Mouse (Mus musculus) megakaryocyte, adult 5-6 weeks (primary cell): ENCODE measurements around the gene Znrf4. TPM values are rescaled to one million over a fixed set of nuclear protein-coding genes. Genes with fewer than 3 reads are reported as not detected.
A peak's percentile ranks its signal among the peaks of the same experiment; 100 is the strongest.

Source experiments
- ATAC-seq: 2 replicates; pipeline ENCODE4 v1.8.0; 2016; ENCODE audit warnings: mild to moderate bottlenecking, inconsistent platforms; ENCODE audit not compliant: poor library complexity, severe bottlenecking
- total RNA-seq, 2 experiments: library from RNA; stranded (forward) in 1 of 2; stranded (reverse) in 1 of 2; fragments of 153-499, 151-499 nt in 1 of 2; fragments of 221-1000, 200-1000 nt in 1 of 2; gene quantifications; 2 replicates each; pipeline versions ENCODE4 v1.2.3 to v1.2.4; 2015 to 2017

Znrf4 gene
- total RNA-seq (2015) (not detected in 2 replicates), total RNA-seq (2017) (not detected in 2 replicates)

DNA sequence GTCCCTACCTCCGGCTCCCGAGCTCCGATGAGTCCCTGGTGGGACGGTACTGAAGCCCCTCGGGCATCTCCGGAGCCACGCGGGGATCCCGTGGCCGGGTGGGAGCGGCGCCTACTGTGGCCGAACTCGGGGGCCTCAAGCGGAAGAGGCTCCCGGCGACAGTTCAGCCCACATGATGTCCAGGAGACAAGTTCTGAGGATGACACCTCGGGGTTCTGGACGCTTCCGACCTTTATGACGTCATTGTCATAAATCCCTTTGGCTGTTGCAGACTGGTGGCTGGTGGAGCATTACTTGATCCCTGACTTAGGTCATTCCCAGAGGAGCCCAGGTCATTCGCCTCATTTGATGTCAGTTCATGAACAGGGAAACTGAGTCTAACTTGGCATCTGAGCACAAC lies at the start of gene Znrf4:
Gene Znrf4 (minus strand): TSS at position 122 of the 400 bp plus-strand sequence.
- no peak for ATAC-seq

DNA sequence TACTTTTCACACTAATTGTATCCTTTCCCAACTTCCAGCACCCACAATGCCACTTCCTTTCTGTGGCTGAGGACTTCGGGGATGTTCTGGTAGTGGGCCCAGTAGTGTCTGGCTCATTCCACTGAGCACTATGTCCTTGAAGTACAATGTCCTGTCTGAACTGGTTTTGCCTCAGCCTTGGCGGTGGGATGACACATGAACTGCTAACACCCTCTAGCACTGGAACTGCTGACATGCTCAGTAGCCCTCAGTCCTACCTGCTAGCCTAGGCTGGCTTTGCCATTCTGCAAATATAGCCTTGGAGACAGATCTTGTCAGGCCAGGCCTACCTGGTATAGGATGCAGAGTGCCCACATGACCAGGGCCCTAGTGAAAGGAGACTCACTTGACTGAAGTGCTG lies 49.6 kb upstream of the Znrf4 start:
- ATAC-seq: no peak

DNA sequence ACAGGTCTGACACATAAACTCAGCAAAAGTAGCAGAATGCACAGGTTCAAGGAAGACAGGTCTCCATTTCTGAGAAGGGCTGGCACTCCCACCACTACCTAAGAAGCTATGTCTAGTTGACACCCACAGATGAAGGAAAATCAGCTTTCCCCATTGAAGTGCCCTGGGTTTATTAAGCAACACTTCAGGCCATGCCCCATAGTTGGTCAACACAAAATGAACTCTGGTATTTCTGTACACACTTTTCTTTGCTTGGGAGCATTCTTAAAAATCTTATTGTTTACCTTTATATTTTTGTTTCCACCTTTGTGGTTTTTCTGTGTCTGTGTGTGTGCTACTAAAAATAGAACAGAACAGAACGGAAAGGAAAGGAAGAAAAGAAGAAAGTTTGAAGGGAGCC lies 47.9 kb upstream of the Znrf4 start:
- ATAC-seq: no peak

DNA sequence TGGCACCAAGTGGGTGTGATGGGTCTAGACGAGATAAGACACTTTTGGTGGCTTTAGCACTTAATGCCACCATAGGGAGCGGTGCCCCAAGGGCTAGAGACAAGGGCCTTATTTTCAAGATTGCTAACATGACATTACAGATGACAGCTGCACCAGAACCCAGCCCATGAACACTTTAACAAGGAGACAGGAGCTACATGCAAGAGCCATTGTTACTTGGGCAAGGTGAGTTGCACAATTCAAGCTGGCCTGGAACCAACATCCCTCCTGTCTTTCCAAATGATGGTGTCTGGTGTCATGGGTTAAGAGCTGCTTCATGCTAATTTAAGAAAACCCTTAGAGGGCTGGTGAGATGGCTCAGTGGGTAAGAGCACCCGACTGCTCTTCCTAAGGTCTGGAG lies 47.2 kb upstream of the Znrf4 start:
- ATAC-seq: no peak

DNA sequence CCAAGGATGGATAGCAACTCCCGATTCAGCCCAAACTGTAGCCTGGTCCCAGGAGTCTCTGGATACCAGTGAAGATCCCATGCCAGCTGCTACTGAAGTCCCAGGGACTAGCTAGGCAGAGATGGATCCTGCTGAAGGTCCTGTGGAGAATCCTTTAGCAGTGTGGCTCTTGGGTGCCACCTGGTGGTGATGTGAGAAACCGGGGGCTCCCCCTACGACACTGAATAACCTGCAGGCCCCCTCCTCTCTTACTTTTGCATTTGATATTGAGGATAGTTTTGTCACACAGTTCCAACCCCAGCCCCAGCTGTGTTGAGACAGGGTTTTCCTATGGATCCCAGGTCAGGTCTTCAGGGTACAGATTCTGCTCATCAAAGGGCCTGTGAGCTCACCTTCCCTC lies 46.2 kb upstream of the Znrf4 start:
- ATAC-seq: peak; percentile 66

DNA sequence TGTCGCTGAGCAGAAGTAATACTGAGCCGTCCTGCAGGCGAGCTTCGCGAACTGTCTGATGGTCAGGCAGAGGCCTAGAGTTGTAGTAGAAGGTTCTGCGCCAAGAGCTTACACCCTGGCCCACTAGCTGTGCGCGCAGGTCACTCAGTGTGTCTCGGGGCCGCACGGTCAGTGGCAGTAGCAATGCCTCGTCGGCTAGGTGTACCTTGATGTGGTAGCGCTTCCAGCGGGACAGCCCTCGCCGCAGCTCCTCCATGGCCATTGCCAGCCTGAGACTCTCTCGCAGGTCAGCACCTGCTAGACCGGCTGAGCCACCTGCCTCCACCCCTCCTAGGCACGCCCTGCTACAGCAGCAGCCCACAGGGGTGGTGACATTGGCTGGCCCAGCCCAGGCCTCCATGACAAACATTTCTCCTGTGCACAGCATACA lies 41.9 kb upstream of the Znrf4 start, which contains the start of gene Gm20219:
Gene Gm20219 (minus strand): TSS at position 266 of the 430 bp plus-strand sequence.
- no peak for ATAC-seq

DNA sequence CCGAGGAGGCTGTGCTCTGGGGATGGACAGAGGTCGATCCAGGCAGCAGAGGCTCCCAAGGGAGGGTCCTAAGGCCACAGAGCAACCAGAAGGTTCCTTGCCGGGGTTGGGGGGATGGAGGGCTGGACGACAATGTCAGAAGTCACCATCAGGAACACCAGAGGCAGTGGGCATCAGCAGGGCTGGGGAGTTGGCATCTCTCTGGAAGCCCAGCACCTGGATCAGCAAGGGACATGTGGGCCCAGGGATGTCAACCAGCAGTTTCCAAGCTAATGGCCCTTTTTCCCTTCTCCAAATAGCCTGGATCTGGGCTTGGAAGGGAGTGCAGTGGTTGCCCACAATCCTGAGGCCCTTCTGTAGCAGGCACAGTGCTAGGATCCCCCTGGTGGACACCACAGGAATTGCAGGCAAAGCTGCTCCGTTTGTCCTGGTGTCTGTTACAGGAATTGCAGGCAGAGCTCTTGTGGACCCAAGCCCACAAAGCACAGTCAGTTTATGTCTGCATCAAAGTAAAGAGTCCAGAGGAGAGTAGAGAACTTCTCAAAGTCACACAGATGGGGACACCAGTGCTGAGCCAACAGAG lies 40.6 kb upstream of the Znrf4 start:
- peak; percentile 87 for ATAC-seq

DNA sequence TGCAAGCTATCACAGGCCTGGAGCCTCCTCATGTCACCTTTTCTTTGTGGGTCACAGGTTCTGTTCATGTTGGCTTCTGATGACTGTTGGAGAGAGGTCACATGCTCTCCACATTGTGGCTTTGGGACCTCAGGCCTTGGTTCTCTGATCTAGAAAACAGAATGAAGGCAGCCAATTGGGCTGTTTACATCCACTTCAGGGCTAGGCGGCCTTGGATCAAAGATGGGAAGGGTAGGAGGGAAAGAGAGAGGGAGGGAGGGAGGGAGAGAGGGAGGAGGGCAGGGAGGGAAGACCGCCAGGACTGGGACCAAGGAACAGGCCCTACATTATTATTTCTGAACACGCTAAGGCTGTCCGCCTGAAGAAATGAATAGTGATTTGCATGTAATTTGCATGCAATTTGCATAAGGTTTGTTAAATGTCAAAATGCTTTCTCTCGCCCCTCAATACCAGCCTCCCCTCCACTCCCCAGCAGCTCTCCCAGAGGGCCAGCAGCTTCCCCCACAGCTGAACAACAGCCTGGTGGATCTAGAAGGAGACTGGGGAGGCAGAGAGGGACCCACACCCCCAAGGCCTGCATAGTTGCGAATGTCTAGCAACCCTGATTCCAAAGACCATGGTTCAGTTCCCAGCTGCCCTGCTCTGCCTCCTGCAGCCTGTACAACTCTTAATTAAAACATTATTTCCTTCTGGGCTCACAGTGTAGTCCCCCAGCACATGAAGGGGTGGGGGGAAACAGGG lies 39.8 kb upstream of the Znrf4 start:
- ATAC-seq: no peak

DNA sequence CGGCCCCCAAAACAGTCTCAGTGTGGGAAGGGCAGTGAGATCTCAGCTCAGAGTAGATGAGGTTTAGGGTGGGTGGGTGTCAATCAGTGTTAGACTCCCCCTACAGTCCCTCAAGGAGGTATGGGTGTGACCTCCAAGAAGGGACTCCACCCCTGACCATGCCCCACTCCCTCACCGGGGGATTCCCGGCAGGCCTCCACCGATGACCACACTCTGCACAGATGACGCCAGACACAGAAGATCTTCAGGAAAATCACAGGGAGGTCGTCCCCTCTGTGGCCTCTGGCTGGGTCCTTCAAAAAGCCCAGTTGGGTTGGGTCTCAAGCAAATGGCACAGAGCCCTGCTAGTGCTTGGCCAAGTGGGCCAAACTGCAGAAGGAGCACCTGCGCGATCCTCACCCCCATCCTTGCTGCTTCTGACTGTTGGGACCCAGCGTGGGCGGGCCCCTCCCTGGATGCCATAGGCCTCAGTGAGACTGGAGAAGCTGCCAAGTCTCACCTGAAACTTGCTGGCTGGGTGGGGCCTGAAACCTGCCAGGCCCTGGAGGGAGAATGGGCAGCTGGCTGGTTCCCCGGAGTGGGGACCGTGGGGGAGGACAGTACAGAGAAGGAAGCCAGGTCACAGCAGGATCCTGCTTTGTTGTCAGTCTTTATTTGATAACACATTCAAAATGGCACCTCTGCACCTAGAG lies 38.7 kb upstream of the Znrf4 start:
- ATAC-seq: no peak

DNA sequence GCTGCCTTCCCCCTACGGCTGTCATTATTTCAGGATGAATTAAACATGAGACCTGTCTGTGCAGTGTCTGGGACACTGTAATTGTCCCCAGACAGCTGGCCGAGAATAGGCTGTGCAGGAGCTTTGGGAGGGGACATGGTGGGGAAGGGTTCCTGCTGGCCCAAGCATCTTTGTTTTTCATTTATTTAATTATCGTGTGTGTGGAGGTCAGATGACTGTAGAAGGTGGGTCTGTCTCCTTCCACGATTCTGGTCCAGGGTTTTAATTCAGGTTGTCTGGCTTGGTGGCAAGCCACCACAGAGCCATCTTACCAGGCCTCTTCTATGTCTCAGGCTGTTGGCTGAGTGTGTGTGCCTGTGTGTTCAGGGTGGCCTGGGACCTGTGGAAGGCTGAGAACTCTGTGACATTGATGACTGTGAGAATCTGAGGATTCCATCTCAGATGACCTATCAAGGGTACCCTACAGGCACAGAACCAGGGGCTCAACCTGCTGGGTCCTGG lies 36.4 kb upstream of the Znrf4 start:
- ATAC-seq: no peak

DNA sequence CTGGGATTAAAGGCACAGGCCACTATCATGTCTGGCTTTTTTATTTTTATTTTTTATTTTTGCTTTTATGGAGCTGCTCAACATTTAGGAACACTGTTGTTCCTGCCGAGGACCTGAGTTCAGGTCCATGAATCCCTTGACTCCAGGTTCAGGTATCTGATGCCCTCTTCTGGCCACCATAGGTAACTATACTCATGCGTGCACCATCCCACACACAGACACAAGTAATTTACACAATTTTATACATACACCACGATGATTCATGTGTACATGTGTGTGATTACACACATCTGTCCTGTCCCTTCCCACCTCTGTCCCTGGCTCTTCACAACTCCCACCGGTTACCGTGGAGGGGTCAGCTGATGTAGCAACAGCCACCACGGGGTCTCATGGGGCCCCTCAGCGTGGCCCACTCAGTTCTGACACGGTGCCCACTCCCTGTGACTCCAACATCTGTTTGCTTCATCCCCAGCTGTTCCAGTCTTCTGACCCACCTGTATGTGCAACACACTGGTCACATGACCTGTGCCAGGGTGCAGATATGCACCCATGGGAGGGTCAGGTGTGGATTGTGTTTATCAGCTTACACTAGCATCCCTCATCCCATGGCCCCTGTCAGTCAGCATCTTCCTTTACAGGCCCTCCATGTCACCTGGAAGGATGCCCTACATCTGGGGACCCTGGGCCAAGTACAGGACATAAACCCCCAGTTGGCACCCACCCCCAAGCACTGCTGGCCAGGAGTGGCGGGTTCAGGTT lies 35.8 kb upstream of the Znrf4 start:
- no peak for ATAC-seq

DNA sequence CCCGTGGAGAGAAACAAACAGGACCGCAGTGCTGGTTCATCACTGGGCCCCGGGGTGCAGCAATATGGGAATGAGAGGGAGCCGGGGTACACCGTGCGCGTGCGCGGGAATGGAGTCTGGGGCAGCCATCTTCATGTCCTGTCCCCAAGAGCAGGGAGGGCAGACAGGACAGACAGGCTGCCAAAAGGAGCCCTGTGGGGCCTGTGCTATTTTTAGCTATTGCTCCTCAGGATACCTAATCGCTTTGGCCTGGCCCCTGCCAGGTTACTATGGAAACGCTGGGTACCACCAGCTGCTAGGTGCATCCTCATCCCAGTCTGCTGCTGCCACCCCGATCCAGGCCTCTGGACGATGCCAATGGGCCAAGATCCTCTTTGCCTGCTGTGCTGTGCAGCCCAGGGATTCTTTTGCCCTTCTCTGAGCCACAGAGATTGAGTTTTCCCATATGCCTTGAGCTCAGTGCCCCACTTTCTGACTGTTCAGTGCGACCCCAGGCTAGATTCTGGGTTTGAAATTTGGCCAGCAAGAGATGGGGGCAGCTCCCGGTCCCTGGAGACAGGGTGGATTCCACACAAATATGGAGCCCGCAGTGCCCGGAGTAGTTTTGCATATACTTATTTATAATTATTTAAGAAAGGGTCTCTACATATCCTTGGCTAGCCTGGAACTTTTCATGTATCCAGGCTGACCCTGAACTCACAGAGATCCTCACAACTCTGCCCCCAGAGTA lies 35.0 kb upstream of the Znrf4 start:
- no peak for ATAC-seq

DNA sequence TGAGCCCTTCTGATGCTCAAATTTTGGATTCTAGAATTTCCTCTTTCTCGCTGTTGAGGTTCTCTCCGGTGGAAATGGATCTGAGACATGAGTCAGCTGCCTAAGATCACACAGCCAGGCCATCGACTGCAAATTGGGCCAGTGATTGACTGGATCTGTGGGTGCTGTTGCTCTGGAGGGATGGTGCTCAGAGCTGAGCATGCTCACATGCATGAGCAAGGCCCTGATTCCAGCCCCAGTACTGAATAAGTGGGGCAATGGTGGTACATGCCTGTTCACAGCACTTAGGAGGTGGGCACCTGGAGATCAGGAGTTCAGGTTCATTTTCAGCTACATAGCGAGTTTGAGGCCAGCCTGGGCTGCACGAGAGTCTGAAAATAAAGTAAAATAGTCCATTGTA lies 34.3 kb upstream of the Znrf4 start:
- no peak for ATAC-seq

DNA sequence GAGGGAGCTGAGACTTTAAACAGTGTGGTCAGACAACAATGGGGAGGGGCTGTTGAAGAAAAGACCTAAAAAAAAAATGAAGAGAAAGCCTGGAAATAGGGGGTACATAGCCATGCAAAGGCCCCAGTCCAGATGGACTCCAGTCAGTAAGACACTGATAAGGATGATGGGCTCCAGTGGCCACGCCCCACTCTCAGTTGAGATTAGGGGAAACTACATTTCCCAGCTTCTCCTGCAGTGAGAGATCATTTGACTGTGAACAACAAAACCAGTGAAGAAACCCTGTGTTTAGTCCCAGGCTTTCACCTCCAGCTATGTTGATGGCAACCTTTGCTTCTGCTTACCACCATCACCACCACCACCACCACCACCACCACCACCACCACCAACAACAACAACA lies 33.7 kb upstream of the Znrf4 start:
- no peak for ATAC-seq

DNA sequence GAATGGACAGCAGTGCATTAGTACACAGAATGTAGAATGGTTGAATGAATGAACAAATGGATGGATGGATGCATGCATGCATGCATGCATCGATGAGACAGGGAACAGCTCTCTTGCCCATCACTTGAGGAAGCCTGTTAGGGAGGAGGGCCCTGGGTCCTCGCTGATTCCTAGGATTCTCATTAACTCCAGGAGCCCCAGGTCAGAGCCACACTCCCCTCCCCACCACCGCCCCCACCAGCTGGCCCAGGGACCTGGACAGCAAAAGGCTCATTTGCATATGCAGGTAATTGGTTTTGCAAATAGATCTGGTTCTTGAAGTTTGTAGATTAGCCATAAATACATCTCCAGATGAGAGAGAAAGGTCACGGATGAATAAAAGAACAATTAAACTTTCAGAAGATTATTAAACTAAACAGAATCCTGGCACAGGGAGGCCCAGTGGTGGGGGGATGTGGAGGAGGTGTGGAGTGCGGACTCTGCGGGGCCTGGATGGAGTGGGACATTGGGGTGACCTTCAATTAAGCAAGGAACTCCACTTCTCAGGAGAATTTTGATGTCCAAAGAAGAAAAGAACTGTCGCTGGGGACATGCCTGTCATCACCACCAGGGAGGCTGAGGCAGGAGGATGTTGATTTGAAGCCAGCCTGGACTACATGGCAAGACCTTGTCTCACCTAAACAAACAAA lies 32.6 kb upstream of the Znrf4 start:
- ATAC-seq: no peak

DNA sequence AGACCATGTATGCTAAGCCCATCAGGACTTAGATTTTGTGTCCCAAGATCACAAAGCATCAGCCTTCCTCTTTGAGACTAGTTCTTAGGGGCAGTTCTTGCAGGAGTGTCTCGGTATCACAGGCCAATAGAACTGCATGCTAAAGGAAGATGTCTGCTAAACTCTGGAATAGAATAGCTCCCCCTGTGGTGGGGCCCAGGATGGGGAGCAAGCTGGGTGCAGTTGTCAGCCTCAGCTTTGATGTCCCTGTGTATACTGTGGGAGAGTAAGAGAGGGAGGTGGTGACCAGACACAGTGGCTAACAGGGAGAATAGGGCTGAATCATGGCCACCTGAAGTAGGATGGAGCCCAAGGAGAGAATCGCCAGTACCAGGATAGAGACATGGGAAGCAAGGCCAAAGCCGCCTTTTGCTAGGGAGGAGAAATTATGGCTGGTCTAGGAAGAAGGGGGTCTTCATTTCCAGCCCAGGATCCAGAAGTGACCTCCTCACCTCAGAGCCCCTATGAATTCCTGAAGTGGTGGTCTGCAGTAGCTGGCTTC lies 31.5 kb upstream of the Znrf4 start:
- no peak for ATAC-seq

DNA sequence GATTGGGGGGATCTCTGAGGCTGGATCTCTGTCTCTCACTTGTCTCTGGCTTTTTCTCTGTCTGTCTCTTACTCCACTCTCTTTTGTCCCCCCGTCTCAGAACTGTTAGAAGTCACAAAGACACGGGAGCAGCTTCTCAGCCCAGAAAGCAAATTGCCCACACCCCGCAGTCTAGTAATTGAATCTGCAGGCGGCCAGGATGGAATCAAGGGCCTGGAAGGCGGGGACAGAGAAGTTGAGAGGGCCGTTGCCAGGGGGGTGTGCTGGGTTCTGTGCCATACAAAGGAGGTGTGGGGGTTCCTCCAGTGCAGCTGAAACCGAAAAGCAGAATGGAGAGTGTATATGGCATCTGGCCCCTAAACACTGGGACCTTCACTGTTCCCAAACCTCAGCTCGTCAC lies 30.5 kb upstream of the Znrf4 start:
- no peak for ATAC-seq

DNA sequence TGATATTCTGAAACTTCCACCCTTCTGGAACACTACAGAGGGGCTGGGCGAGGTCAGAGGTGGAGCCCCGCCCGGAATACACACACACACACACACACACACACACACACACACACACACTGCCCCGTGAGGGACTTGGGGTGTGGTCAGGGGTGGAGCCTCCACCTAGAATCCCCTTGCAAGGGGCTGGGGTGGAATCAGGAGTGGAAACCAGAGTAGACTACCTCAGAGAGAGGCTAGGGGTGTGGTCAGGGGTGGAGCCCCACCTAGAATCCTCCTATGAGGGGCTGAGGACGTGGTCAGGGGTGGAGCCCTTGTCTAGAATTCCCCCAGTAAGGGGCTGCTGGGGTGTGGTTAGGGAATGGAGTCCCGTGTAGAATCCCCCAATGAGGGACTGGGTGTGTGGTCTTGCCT lies 28.3 kb upstream of the Znrf4 start:
- ATAC-seq: no peak

DNA sequence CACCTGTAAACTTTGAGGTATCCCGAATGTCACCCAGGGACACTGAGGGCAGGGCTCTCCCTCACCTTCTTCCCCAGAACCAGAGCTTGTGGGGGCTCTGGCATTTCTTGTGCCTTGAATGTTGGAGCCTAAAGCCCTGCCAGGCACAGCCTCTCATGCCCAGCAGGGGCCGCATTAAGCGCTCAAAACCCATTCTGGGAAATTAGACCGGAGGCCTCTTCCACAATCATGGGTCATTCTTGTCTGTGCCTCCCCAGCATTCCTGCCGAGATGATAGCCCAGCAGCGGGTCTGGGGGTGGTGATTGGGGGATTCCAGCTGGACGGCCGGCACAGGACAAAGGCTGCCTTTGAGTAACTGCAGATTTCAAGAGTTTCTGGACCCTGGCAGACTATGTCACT lies 25.7 kb upstream of the Znrf4 start:
- ATAC-seq: no peak

DNA sequence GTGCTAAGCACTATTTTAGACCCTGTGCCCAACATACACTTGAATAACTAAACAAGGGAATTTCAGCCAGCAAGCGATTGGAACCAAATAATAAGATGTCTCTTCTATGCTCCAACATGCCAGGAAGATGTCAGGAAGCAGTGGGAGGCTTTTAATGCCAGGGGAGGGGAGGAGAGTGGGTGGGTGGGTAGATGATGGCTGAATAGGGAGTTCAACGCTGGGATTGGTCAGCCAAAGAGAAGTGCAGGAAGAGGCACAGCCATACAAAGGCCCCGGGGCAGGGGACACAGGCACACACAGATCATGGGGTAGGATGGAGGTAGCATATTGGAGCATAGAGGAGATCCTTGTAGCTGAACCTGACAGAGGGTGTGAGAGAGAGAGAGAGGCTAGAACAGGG lies 24.6 kb upstream of the Znrf4 start:
- no peak for ATAC-seq
